Mouse (Mus musculus) forebrain, embryonic 15.5 days (tissue): ENCODE results near the gene B230118H07Rik. TPM values are rescaled to one million over a fixed set of nuclear protein-coding genes. Genes with fewer than 3 reads are reported as not detected.
A peak's percentile ranks its signal among the peaks of the same experiment; 100 is the strongest.

Source experiments
- ATAC-seq: fragments of 200-750 bp; cut with Nextera tagmentation; replicated peaks from 2 replicates; pipeline ENCODE4 v1.8.0; 2017; ENCODE audit warnings: mild to moderate bottlenecking, moderate TSS enrichment, moderate library complexity
- H3K27ac ChIP-seq: fragments of 300-500 bp; sonication (generic); replicated peaks from 2 replicates; pipeline ENCODE4 v1.5.1; 2015; ENCODE audit warnings: mild to moderate bottlenecking, inconsistent platforms
- H3K27me3 ChIP-seq: fragments of 300-500 bp; sonication (generic); 2 replicates; pipeline ENCODE4 v1.6.1; 2015; ENCODE audit warnings: inconsistent platforms
- H3K36me3 ChIP-seq: fragments of 300-500 bp; sonication (generic); 2 replicates; pipeline ENCODE4 v1.6.1; 2015; ENCODE audit warnings: mild to moderate bottlenecking, inconsistent platforms
- H3K4me1 ChIP-seq: fragments of 300-500 bp; sonication (generic); 2 replicates; pipeline ENCODE4 v1.6.1; 2015; ENCODE audit warnings: inconsistent platforms
- H3K4me2 ChIP-seq: fragments of 300-500 bp; sonication (generic); replicated peaks from 2 replicates; pipeline ENCODE4 v1.6.1; 2015; ENCODE audit warnings: mild to moderate bottlenecking, inconsistent platforms
- H3K4me3 ChIP-seq: fragments of 300-500 bp; sonication (generic); 2 replicates; pipeline ENCODE4 v1.5.1; 2015; ENCODE audit warnings: mild to moderate bottlenecking, inconsistent platforms
- H3K9ac ChIP-seq: fragments of 300-500 bp; sonication (generic); replicated peaks from 2 replicates; pipeline ENCODE4 v1.6.1; 2015; ENCODE audit warnings: mild to moderate bottlenecking, inconsistent platforms
- H3K9me3 ChIP-seq: fragments of 300-500 bp; sonication (generic); 2 replicates; pipeline ENCODE4 v1.6.1; 2016; ENCODE audit warnings: inconsistent platforms
- WGBS: fragments of 180-500 bp; shearing (Covaris S2); methylation state at CpG from one replicate; pipeline ENCODE4 v1.1.7; 2015; ENCODE audit warnings: mixed read lengths; 5-methylcytosine and 5-hydroxymethylcytosine counted together
- polyA plus RNA-seq: library from polyadenylated mRNA; unstranded; fragments of >200 nt; fragmentation: Nextera tagmentation; extraction: Ambion mirVana; gene quantifications from 2 replicates; pipeline ENCODE4 v1.2.1, GENCODE M21; 2015

B230118H07Rik gene
- polyA plus RNA-seq, 1 experiment from 2014 or later: 52.2 TPM

DNA sequence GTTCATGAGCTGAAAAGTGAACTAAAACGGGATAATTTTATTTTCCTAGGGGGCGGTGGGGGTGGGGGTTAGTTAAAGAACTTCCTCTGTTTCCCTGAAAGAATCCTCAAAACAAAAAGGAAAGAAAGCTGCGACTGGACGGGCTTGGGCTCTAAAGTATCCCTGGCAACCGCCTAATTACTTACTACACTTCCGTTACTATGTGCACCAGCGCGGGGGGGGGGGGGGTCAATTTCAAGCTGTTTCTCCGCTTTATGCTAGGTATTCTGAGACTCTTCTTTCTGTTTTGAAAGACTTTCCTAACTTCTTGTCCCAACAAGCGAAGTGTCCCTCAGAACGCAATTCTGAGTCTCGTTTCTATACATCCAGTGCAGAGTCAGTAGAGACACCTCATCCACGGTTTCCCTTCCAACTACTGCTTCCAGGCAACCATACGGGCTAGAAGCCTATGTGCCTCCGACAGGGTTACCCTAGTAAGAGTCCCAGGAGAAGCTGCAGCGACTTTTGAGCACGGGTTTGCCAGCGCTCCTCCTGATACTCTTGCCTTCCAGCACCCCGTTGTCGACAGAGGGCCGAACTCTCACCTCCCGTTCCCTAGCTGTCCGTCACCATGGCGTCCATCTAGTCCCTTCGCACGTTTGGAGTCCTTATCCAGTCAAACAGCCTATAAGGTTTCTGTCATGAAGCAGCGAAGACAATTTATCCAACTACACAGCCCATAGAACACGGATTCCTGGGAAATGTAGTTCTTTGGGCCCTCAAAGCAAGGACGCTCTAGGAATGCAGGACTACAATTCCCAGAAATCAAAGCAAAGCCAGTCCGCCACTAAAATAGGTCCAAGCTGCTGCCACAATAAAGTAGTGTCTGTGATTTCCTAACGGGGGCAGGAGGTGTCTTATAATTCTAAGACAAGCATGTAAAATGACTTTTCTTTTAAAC is 20.8 kb downstream of the B230118H07Rik start:
- Histone ChIP-seq H3K4me1 (peaks cover 7% of the 10 kb centered on the region), H3K4me2 (peak overlapping the region; percentile 56), H3K27me3 (no peaks in the 10 kb centered on the region), H3K9me3 (no peaks in the 10 kb centered on the region), H3K9ac (peak overlapping the region; percentile 63), H3K4me3 (peak overlapping the region; percentile 74), H3K36me3 (no peaks in the 10 kb centered on the region), H3K27ac (peak overlapping the region; percentile 95)
- peak; percentile 100 for ATAC-seq
- under 1% methylated on average over 31 of the region's 31 CpGs for WGBS

DNA sequence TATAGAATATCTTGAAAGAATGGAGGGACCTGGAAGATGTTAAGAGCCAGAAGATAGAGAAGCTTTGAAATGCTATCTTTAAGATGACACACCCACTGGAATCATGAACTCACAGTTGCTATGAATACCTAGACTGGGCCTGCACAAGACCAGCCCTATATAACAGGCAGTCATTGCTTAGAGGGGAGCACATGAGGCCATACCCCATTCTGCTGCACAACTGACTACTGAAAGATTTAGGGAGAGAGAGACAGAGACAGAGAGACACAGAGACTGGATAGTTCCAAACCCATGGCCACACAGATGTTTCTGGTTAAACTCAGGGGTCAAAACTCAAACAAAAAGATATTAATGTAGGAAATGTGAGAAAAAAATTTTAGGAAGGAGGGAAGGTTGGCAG is 22.1 kb downstream of the B230118H07Rik start:
- no peak overlapping the region for H3K27ac ChIP-seq
- H3K4me3 ChIP-seq: no peak overlapping the region
- H3K9ac ChIP-seq: no peak overlapping the region
- no peak overlapping the region for H3K4me2 ChIP-seq
- no peaks in the 10 kb centered on the region for H3K36me3 ChIP-seq
- H3K9me3 ChIP-seq: no peaks in the 10 kb centered on the region
- peaks cover 7% of the 10 kb centered on the region for H3K4me1 ChIP-seq
- ATAC-seq: no peak
- no peaks in the 10 kb centered on the region for H3K27me3 ChIP-seq

DNA sequence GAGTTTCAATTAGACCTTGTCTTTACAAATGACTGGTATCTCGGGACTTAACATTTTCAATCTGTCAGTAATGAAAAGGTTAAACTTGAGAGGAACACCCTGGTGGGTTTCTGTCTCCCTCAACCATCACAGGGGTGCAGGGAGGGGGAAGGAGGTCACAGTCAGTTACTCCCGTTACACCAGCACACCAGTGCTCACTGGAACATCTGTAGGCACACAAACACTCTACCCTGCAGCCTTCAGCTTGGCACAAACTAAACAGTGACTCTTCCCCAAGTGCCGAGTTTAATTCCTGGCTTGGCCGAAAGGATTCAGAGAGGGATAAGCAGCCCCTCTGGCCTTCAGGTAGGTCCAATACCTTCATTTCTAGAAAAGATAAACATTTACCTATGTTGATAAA is 24.8 kb downstream of the B230118H07Rik start, which contains the start of gene Rag2:
Gene Rag2 (plus strand): TSS at position 193 of the 400 bp plus-strand sequence.
- H3K4me2 ChIP-seq: no peak within 1 kb of the TSS
- WGBS: 62% methylated on average over 4 of the region's 4 CpGs
- H3K36me3 ChIP-seq: no peaks in the 10 kb centered on the region
- H3K9me3 ChIP-seq: no peaks in the 10 kb centered on the region
- no peaks in the 10 kb centered on the region for H3K27me3 ChIP-seq
- H3K9ac ChIP-seq: no peak within 1 kb of the TSS
- H3K27ac ChIP-seq: no peak within 1 kb of the TSS
- H3K4me1 ChIP-seq: peaks cover 7% of the 10 kb centered on the region
- no peak for ATAC-seq
- H3K4me3 ChIP-seq: no peak within 1 kb of the TSS

DNA sequence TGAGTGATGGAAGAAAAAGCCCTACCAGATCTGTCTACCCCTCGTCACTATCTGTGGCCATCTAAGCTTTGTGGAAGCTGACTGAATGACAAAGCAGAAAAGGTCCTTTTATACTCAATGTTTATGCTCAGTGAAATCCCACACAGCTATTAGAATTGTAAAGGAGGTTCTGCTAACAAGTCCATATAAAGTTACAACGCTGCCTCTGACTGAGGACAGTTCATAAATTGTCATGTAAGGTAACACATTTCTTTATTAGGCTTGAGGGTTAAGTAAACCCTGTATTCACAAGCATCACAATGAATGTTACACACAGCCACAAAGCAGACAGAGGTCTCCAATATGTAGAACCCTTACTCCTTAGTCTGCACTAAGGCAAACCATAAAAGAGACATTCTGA is 25.3 kb downstream of the B230118H07Rik start:
- 36% methylated on average over 2 of the region's 2 CpGs for WGBS
- no peak for ATAC-seq
- H3K4me2 ChIP-seq: no peak overlapping the region
- no peaks in the 10 kb centered on the region for H3K36me3 ChIP-seq
- 0 out of 2 replicates have a peak, but pooled peaks cover 3% of the 10 kb centered on the region for H3K4me1 ChIP-seq
- no peaks in the 10 kb centered on the region for H3K27me3 ChIP-seq
- H3K9ac ChIP-seq: no peak overlapping the region
- H3K27ac ChIP-seq: no peak overlapping the region
- H3K4me3 ChIP-seq: no peak overlapping the region
- no peaks in the 10 kb centered on the region for H3K9me3 ChIP-seq

DNA sequence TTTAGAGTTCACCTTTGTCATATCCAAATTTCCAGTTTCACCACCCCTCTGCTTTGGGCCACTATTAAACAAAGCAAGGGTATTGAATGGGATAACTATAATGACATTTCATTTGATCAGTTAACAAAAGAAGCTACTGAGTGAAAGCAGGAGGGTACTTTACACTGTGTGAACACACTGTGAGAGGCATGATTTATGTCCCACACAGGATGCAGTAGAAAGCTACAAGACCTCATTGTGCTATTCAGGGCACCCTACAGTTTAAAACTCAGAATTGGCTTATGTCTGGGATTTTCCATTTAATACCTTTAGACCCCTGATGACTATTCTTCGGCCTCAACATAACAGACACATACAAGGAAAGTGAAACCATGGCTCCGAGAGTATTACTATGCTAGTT is 26.3 kb downstream of the B230118H07Rik start:
- ATAC-seq: no peak
- Histone ChIP-seq H3K4me2 (no peak overlapping the region), H3K9me3 (no peaks in the 10 kb centered on the region), H3K4me1 (0 out of 2 replicates have a peak, but pooled peaks cover under 1% of the 10 kb centered on the region), H3K36me3 (no peaks in the 10 kb centered on the region), H3K27me3 (no peaks in the 10 kb centered on the region), H3K4me3 (no peak overlapping the region), H3K27ac (no peak overlapping the region), H3K9ac (no peak overlapping the region)
- WGBS: 43% methylated on average over 2 of the region's 2 CpGs

DNA sequence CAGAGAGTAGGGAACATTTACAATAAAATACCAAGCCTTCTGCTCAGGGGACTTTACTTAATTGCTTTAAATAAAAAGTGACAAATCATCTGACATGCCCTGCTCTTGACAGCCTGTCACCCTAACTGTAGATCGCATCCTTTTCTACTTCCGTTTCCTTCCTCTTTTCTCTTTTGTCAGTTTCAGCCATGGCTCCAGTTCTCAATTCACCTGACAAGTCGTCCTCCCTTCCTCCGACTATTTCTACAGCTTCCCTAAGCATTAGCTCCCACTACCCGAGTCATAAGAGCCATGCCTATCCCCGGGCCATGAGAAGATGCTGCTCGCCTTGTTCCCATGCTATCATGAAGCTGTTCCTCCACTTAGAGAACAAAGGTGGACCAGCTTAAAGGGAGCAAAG is 27.7 kb downstream of the B230118H07Rik start:
- Histone ChIP-seq H3K27me3 (no peaks in the 10 kb centered on the region), H3K9ac (no peak overlapping the region), H3K9me3 (no peaks in the 10 kb centered on the region), H3K4me1 (no peaks in the 10 kb centered on the region), H3K4me3 (no peak overlapping the region), H3K27ac (no peak overlapping the region), H3K4me2 (no peak overlapping the region), H3K36me3 (no peaks in the 10 kb centered on the region)
- 50% methylated on average over 7 of the region's 7 CpGs for WGBS
- no peak for ATAC-seq

DNA sequence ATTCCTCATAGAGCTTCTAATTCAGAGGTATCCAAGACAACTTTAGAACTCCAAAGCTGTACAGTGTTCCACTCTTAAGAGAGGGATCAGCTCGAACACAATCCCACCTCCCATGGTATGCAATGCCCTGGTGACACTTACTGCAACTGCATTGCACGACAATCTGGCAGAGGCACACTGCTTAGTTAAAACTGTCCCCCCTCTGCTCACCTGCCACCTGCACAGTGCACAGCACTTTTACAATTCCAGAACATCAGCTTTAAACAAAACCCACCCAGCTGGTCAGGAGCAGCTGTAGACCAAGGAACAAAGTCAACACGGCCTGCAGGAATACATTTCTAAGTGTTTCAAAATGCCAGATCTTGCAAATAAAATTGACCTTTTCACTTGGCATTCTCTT is 28.4 kb downstream of the B230118H07Rik start:
- no peaks in the 10 kb centered on the region for H3K27me3 ChIP-seq
- ATAC-seq: no peak
- 73% methylated on average over 3 of the region's 3 CpGs for WGBS
- no peak overlapping the region for H3K4me3 ChIP-seq
- H3K27ac ChIP-seq: no peak overlapping the region
- no peaks in the 10 kb centered on the region for H3K9me3 ChIP-seq
- peaks cover 5% of the 10 kb centered on the region; the same call in 1 of the 2 replicates for H3K4me1 ChIP-seq
- H3K36me3 ChIP-seq: no peaks in the 10 kb centered on the region
- no peak overlapping the region for H3K9ac ChIP-seq
- H3K4me2 ChIP-seq: no peak overlapping the region

DNA sequence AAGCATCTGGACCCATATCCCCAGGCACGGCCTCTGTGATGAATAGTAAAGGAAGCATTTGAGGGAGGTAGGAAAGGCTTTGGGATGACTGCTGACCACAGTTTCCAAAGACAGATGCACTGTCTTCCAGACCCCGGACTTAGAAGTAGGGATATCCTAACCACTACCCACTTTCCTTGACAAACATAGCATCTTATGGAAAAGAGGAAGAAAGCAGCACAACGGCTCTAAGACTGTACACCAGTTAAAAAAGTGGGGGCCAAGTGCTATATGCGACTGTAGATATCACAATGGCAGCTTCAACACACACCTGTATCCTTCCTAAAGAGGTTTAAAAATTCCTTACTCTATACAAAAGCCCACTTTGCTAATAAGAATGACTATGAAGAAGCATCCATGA is 31.0 kb downstream of the B230118H07Rik start:
- Histone ChIP-seq H3K4me1 (peaks cover 12% of the 10 kb centered on the region; the same call in 1 of the 2 replicates), H3K9me3 (no peaks in the 10 kb centered on the region), H3K27ac (no peak overlapping the region), H3K4me3 (no peak overlapping the region), H3K36me3 (no peaks in the 10 kb centered on the region), H3K27me3 (no peaks in the 10 kb centered on the region), H3K9ac (no peak overlapping the region), H3K4me2 (no peak overlapping the region)
- WGBS: 87% methylated on average over 4 of the region's 4 CpGs
- no peak for ATAC-seq

DNA sequence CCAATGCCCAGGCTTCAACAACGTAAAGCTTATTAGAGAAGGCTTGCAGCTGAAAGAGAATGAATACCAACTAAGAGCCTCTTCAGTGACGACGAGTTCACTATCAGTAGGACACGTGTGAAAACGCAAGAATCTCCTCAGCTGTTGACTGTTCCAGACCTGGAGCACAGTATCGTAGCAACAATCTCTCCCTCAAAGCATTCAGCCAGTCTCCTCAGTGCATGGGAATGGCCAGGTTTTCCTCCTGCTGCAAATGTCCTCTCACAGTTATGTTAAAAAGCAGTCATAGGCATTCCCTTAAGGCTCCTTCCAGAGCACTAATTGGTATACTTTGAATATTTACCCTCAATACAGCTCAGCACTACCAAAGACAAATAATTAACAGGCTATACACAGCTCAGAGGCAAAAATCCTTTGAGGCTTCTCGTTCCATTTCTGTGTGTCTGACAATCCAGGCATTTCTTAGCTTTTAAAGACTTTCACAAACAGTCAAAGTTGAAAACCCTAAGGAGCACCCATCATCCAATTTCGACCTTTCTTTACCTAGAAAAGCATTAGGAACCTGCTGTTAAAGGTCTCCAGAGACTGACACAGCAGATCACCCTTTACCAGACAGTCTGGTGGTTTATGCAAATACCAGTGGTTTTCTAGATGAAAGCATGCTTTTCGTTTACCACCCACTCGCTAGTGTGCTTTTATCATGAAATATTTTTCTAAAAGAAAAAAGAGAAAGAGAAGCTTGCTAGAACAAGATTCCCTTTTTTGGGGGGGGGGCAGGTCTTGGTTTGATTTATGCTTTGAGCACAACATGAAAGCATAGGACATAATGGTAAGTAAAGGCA is 33.6 kb downstream of the B230118H07Rik start:
- H3K9me3 ChIP-seq: no peaks in the 10 kb centered on the region
- H3K27ac ChIP-seq: no peak overlapping the region
- no peaks in the 10 kb centered on the region for H3K27me3 ChIP-seq
- ATAC-seq: 0 out of 2 replicates have a peak, but pooled peaks have one; percentile 23
- peaks cover 15% of the 10 kb centered on the region; the same call in 1 of the 2 replicates for H3K4me1 ChIP-seq
- H3K4me3 ChIP-seq: no peak overlapping the region
- no peak overlapping the region for H3K4me2 ChIP-seq
- H3K36me3 ChIP-seq: no peaks in the 10 kb centered on the region
- 40% methylated on average over 10 of the region's 10 CpGs for WGBS
- H3K9ac ChIP-seq: no peak overlapping the region

DNA sequence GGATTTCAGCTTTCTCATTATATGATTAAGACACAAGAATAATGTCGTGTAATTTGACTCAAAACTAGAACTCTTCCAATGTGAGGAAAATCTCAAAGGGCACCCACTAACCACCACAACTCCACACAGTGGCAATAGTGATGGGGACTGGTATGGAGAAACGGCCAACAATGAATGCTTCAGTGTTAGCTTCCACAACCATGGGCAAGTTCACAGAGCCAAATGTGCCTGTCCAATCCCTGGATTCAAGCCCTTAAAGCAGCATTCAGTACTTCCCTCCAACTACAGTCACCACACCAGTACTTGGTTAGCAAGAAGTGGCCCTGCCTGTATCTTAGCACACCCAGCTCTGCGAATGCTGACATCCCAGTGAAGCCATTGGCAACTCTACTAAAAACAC is 38.5 kb downstream of the B230118H07Rik start:
- no peaks in the 10 kb centered on the region for H3K27me3 ChIP-seq
- whole genome bisulfite sequencing: 93% methylated on average over 3 of the region's 3 CpGs
- no peak for ATAC-seq

DNA sequence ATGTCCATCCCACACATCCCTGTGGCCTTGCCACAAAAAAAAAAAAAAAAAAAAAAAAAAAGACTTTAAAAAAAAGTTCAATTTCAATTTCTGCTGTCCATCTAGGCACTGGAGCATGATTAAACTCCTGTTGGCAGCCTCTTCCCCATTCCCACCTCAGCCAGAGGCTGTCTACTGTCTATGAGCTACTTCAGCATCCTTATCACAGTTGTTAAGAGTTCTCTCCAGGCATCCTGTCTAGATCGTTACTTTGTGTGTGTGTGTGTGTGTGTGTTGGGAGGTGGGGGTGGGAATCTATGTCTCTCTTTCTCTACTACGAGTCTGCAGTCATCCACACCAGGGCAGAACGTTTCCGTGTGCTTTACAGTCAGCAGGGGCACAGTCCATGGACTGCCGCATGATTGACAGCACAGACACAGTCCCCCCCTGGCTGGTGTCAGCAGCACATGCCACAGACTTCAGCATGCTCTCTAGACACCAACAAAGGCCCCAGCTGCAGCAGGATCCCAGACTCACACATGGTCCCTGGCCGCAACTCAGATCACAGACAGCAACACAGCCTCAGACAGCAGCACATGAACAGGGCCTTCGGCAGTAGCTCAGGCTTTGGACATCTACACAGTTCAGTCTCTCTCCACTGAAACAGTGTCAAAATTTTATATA is 41.0 kb downstream of the B230118H07Rik start:
- ATAC-seq: peak; percentile 95

More for the DNA sequence above, 38.5 kb downstream of the B230118H07Rik start:
- Histone ChIP-seq H3K4me3 (no peak overlapping the region), H3K4me2 (no peak overlapping the region), H3K9me3 (no peaks in the 10 kb centered on the region), H3K9ac (no peak overlapping the region), H3K4me1 (peaks cover 16% of the 10 kb centered on the region), H3K36me3 (no peaks in the 10 kb centered on the region), H3K27ac (no peak overlapping the region)

More for the DNA sequence above, 41.0 kb downstream of the B230118H07Rik start:
- WGBS: 35% methylated on average over 7 of the region's 7 CpGs
- Histone ChIP-seq H3K9me3 (no peaks in the 10 kb centered on the region), H3K4me3 (no peak overlapping the region), H3K4me2 (no peak overlapping the region), H3K27me3 (no peaks in the 10 kb centered on the region), H3K4me1 (peaks cover 10% of the 10 kb centered on the region), H3K9ac (no peak overlapping the region), H3K36me3 (no peaks in the 10 kb centered on the region), H3K27ac (no peak overlapping the region)
